27 mouse cellular contexts compared by ENCODE assay signal in the genomic region with DNA sequence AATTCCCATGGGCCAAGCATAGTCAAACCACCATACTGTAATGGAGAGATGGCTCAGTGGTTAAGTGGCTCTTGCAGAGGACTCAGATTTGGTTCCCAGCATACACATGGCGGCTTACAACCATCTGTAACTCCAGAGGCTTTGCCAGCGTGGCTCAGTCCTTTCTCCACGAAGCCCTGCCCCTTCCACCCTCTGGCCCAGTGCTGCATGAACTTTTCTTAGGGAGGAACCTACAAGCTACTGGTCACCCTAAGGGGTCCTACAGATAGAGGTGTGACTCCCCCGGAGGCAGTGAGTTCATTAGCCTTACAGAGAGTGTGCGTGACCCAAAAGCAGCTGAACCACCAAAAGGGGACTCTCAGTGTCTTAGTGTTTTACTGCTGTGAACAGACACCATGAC. TPM values are rescaled to one million over a fixed set of nuclear protein-coding genes. Genes with fewer than 3 reads are reported as not detected.
A peak's percentile ranks its signal among the peaks of the same experiment; 100 is the strongest.
DNase-seq lines count a peak whose midpoint lies in the region; ATAC-seq and TF ChIP-seq lines count a peak whose summit lies in the region.
"Had no signal": no experiment of that assay in that cellular context is flagged by ENCODE, and none has a peak within 500 bp of the region (broad histone marks: within the 10 kb centered on the region; RNA-seq: fewer than 3 reads in every experiment).

No protein-coding gene starts in this region.

- TF ChIP-seq EP300 in stomach, postnatal 0 days (optimal IDR thresholded peaks at IDR 0.05) = no peak

- no peaks in the 10 kb centered on the region for H3K36me3 ChIP-seq in kidney, embryonic 15.5 days
- no peaks in the 10 kb centered on the region for H3K36me3 ChIP-seq in stomach, postnatal 0 days (ENCODE audit: control insufficient read depth, insufficient read depth, low read length)
- H3K36me3 ChIP-seq: embryonic facial prominence, embryonic 15.5 days had no signal

- no peak overlapping the region for H3K9ac ChIP-seq in kidney, embryonic 15.5 days
- no peak overlapping the region for H3K9ac ChIP-seq in stomach, postnatal 0 days (ENCODE audit: low read length)
- H3K9ac ChIP-seq: embryonic facial prominence, embryonic 15.5 days had no signal

- DNase-seq in gastrocnemius, postnatal 10 days = peak; percentile 1
- DNase-seq in gastrocnemius, postnatal 36 days = no peak
- peak; percentile 1 for DNase-seq in kidney, postnatal 10 days
- peak; percentile 36 for DNase-seq in testis, postnatal 10 days (ENCODE audit: low spot score)
- DNase-seq in testis, postnatal 14 days (ENCODE audit: low spot score) = no peak
- DNase-seq in stomach, postnatal 0 days (ENCODE audit: low spot score) = peak; percentile 10
- DNase-seq: adrenal gland, postnatal 10 days; cerebellum, adult 11 months; cerebellum, adult 8-10 months; embryo, embryonic 11 days; gastrocnemius, postnatal 14 days had no signal

- TF ChIP-seq CTCF in stomach, postnatal 0 days (IDR thresholded peaks at IDR 0.05; ENCODE audit: low read depth) = no peak

- H3K9me3 ChIP-seq in kidney, embryonic 15.5 days (replicated peaks) = no peaks in the 10 kb centered on the region
- no peaks in the 10 kb centered on the region for H3K9me3 ChIP-seq in stomach, postnatal 0 days (ENCODE audit: control insufficient read depth, low read length)

- no peak overlapping the region for H3K4me2 ChIP-seq in kidney, embryonic 15.5 days
- no peak overlapping the region for H3K4me2 ChIP-seq in stomach, postnatal 0 days (replicated peaks; ENCODE audit: low read depth)
- H3K4me2 ChIP-seq: embryonic facial prominence, embryonic 15.5 days had no signal

- no peak for ATAC-seq in kidney, embryonic 15.5 days (replicated peaks; ENCODE audit: low FRiP score)
- ATAC-seq in stomach, postnatal 0 days (ENCODE audit: low FRiP score, low TSS enrichment) = no peak
- ATAC-seq: forebrain, embryonic 16.5 days; hindbrain, embryonic 16.5 days had no signal

- H3K4me1 ChIP-seq in kidney, embryonic 15.5 days = peaks cover 28% of the 10 kb centered on the region
- 0 out of 2 replicates have a peak, but pooled peaks cover 2% of the 10 kb centered on the region for H3K4me1 ChIP-seq in stomach, postnatal 0 days (replicated peaks; ENCODE audit: control insufficient read depth, insufficient read depth)

- intact Hi-C loops in gastrocnemius, postnatal 36 days (cut with DNase I) = no loop called here

- no peaks in the 10 kb centered on the region for H3K27me3 ChIP-seq in kidney, embryonic 15.5 days
- H3K27me3 ChIP-seq in stomach, postnatal 0 days (ENCODE audit: control insufficient read depth, insufficient read depth, low read length) = no peaks in the 10 kb centered on the region
- H3K27me3 ChIP-seq: embryonic facial prominence, embryonic 15.5 days had no signal

- H3K4me3 ChIP-seq in kidney, embryonic 15.5 days (replicated peaks) = no peak overlapping the region
- H3K4me3 ChIP-seq in stomach, postnatal 0 days (ENCODE audit: low read depth, low read length) = no peak overlapping the region
- H3K4me3 ChIP-seq: embryonic facial prominence, embryonic 15.5 days; erythroblast, embryonic 14.5 days; forebrain, embryonic 10.5 days had no signal

- H3K27ac ChIP-seq in kidney, embryonic 15.5 days = no peak overlapping the region
- no peak overlapping the region for H3K27ac ChIP-seq in stomach, postnatal 0 days (replicated peaks)
- H3K27ac ChIP-seq: embryonic facial prominence, embryonic 15.5 days; forebrain, embryonic 10.5 days had no signal

- 88% methylated on average over 5 of the region's 5 CpGs for WGBS in kidney, embryonic 15.5 days
- WGBS in stomach, postnatal 0 days = 88% methylated on average over 5 of the region's 5 CpGs

RNA-seq across cellular contexts. Expression of gene Mier2, which starts 2.0 kb away (rescaled TPM):
- total RNA-seq in gastrocnemius, postnatal 10 days (2021) = 10 to 100 TPM; 16.1 to 18.2 TPM
- 10 to 100 TPM; 14.0 to 15.2 TPM for total RNA-seq in gastrocnemius, postnatal 36 days (2021)
- polyA plus RNA-seq in kidney, embryonic 15.5 days (2015; fragmentation: Nextera tagmentation; extraction: Ambion mirVana) = 48.6 and 53.6 TPM in 2 replicates
- polyA plus RNA-seq in stomach, postnatal 0 days (2015; fragmentation: Nextera tagmentation; extraction: Ambion mirVana) = 24.0 and 25.4 TPM in 2 replicates

RNA-seq across cellular contexts. Expression of gene Plpp2, which starts 23.4 kb away (rescaled TPM):
- 1 to 10 TPM; 2.3 to 2.6 TPM for total RNA-seq in gastrocnemius, postnatal 10 days (2021)
- under 1 TPM; 0.56 to 0.96 TPM for total RNA-seq in gastrocnemius, postnatal 36 days (2021)
- 42.0 and 45.7 TPM in 2 replicates for polyA plus RNA-seq in kidney, embryonic 15.5 days (2015; fragmentation: Nextera tagmentation; extraction: Ambion mirVana)
- 81.8 and 92.1 TPM in 2 replicates for polyA plus RNA-seq in stomach, postnatal 0 days (2015; fragmentation: Nextera tagmentation; extraction: Ambion mirVana)

RNA-seq across cellular contexts. Expression of gene Theg, which starts 30.2 kb away (rescaled TPM):
- not detected for total RNA-seq in gastrocnemius, postnatal 10 days (2021)
- not detected for total RNA-seq in gastrocnemius, postnatal 36 days (2021)
- not detected in 2 replicates for polyA plus RNA-seq in kidney, embryonic 15.5 days (2015; fragmentation: Nextera tagmentation; extraction: Ambion mirVana)
- polyA plus RNA-seq in stomach, postnatal 0 days (2015; fragmentation: Nextera tagmentation; extraction: Ambion mirVana) = not detected in 2 replicates
- total RNA-seq: adrenal gland, postnatal 10 days; adrenal gland, postnatal 4 days; common myeloid progenitor, adult 5-6 weeks; gastrocnemius, postnatal 14 days; granulocyte monocyte progenitor cell, adult 5-6 weeks; heart, postnatal 25 days; MEL had no signal
- polyA plus RNA-seq: brain, embryonic 14.5 days; C2C12; embryonic facial prominence, embryonic 11.5 days; embryonic facial prominence, embryonic 15.5 days; erythroblast, embryonic 14.5 days; forebrain, embryonic 10.5 days; forebrain, embryonic 16.5 days; heart, embryonic 16.5 days; hindbrain, embryonic 11.5 days; hindbrain, embryonic 16.5 days had no signal

RNA-seq across cellular contexts. Expression of gene C2cd4c, which starts 56.9 kb away (rescaled TPM):
- total RNA-seq in gastrocnemius, postnatal 10 days (2021) = under 1 TPM; 0.07 to 0.16 TPM
- total RNA-seq in gastrocnemius, postnatal 36 days (2021) = under 1 TPM; 0.10 to 0.25 TPM
- polyA plus RNA-seq in kidney, embryonic 15.5 days (2015; fragmentation: Nextera tagmentation; extraction: Ambion mirVana) = 0.05 TPM in 1 of 2 replicates, not detected in the other
- polyA plus RNA-seq in stomach, postnatal 0 days (2015; fragmentation: Nextera tagmentation; extraction: Ambion mirVana) = 0.02 and 0.07 TPM in 2 replicates
- total RNA-seq: common myeloid progenitor, adult 5-6 weeks; granulocyte monocyte progenitor cell, adult 5-6 weeks; heart, postnatal 25 days; MEL had no signal
- polyA plus RNA-seq: embryonic facial prominence, embryonic 15.5 days; erythroblast, embryonic 14.5 days; forebrain, embryonic 10.5 days; heart, embryonic 16.5 days had no signal

Comparison
In these comparisons a context has a peak if more than half of its experiments do, and no peak if none do; other contexts are left out.
1. DNase-seq: peak in gastrocnemius, postnatal 10 days (single experiment), kidney, postnatal 10 days (single experiment), testis, postnatal 10 days (single experiment) and stomach, postnatal 0 days (single experiment); none in gastrocnemius, postnatal 36 days (0 of 2) and testis, postnatal 14 days (single experiment).